Mouse (Mus musculus): ENCODE measurements around the gene Stard9.

DNA sequence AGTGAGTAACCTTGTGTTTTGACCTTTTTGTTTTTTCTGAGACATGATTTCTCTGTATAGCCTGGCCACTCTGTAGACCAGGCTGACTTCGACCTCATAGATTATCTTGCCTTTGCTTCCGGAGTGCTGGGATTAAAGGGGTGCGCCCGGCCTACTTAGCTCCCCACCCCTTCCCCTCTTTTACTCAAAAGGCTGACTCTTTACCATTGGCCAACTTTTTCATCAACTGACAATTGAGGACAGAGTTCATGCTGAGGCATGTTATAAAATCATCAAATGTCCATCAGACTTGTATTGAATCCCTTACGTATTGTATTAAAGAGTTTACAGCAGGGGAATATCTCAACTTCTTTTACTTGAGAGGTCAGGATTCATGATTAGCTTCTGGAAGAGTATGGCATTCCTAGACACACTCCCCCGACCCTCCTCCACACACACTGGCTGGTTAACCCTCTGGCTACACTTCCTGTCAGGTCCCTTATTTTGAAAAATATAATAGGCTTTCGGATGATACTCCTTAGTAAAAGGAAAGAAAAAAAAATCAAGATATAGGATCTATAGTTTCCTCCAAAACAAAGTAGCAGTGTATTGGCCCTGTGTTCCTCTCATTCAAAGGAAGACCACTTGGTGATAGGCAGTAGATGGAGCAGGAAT, 103.1 kb downstream of the Stard9 start:
- TF ChIP-seq POLR2A (IDR thresholded peaks at IDR 0.05; ENCODE audit: control insufficient read depth, extremely low read depth, insufficient read depth, low read length, poor library complexity) (no peak), CTCF (IDR thresholded peaks at IDR 0.05; ENCODE audit: borderline replicate concordance, control insufficient read depth, extremely low read depth, insufficient read depth, low read length, poor library complexity) (no peak)

Data from thymus, adult 2 months (tissue).